In the genomic region with DNA sequence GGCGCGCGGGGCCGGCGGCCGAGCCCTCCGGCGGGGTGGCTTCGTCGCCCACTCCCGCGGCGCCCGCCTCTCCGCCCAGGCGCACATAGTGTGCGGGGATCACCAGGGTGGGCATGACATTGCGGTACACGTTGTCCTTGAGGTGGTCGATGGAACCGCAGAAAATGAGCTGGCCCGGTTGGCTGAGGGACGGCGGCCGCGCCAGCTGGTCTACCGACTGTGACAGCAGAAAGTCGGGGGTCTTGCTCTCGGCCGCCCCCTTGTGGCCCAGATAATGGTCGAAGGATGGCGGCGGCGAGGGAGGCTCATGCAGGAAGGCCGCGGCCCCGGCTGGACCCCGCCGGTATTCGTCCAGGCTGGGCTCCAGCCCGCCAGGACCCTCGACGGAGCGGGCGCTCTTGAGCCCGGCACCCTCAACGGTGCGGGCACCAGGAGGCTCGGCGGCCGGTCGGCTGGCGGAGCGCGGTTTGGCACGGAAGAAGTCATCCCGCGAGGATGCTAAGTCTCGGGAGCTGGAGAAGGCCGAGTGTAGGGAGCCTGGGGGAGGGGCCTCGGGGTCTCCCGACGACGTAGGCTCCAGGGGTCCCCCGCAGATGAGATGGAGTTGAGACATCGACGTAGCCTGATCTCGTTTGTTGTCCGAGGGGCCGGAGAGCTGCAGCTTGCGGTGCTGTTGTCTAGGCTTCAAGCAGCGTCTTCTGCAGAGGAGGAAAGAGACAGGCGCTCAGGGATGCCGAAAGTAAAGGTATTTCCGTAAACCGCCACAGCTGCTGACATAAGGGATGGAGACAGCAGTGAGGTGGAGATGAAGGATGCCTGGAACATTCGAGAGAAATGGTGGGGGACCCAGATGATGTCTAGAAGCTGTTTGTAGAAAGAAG, we compare ENCODE assay signal across 8 mouse cellular contexts. TPM values are rescaled to one million over a fixed set of nuclear protein-coding genes. Genes with fewer than 3 reads are reported as not detected.
DNase-seq lines count a peak whose midpoint lies in the region; ATAC-seq lines count a peak whose summit lies in the region.

No protein-coding gene starts in this region.

- H3K27ac ChIP-seq in kidney, embryonic 16.5 days (ENCODE audit: low read length) = no peak overlapping the region; the same call in 1 of the 2 replicates
- no peak overlapping the region for H3K27ac ChIP-seq in liver, embryonic 13.5 days

- H3K9ac ChIP-seq in kidney, embryonic 16.5 days (replicated peaks; ENCODE audit: low read length) = peak overlapping the region; percentile 70
- H3K9ac ChIP-seq in liver, embryonic 13.5 days = peak overlapping the region; percentile 53

- ATAC-seq in kidney, embryonic 16.5 days (ENCODE audit: low FRiP score, low TSS enrichment) = peak; percentile 28
- no peak for ATAC-seq in liver, embryonic 13.5 days (ENCODE audit: low read depth)

- 15% methylated on average over 75 of the region's 77 CpGs for WGBS in kidney, embryonic 16.5 days
- WGBS in liver, embryonic 13.5 days (ENCODE audit: insufficient replicate concordance) = 29% methylated on average over 77 of the region's 77 CpGs

- peaks cover 20% of the 10 kb centered on the region for H3K4me1 ChIP-seq in kidney, embryonic 16.5 days (ENCODE audit: insufficient read depth, low read length)
- H3K4me1 ChIP-seq in liver, embryonic 13.5 days (replicated peaks) = peaks cover 16% of the 10 kb centered on the region

- no peaks in the 10 kb centered on the region for H3K9me3 ChIP-seq in kidney, embryonic 16.5 days (ENCODE audit: low read length)
- H3K9me3 ChIP-seq in liver, embryonic 13.5 days (replicated peaks) = no peaks in the 10 kb centered on the region

- DNase-seq in ovary, postnatal 10 days (ENCODE audit: low spot score) = peak; percentile 87
- no peak for DNase-seq in ovary, adult 18-20 months (ENCODE audit: low spot score)
- peak; percentile 90 for DNase-seq in embryo, embryonic 11 days
- peak; percentile 51 to 61 for DNase-seq in heart, adult 9 months (ENCODE audit: low spot score in 2 of 2)
- DNase-seq in liver, embryonic 13.5 days = peak; percentile 65
- peak; percentile 96 for DNase-seq in neural tube, embryonic 10.5 days (ENCODE audit: extremely low spot score, low spot score)
- DNase-seq in thymus, postnatal 14 days = peak; percentile 78

- H3K36me3 ChIP-seq in kidney, embryonic 16.5 days (ENCODE audit: insufficient read depth, low read length) = peaks cover 57% of the 10 kb centered on the region
- H3K36me3 ChIP-seq in liver, embryonic 13.5 days = peaks cover 10% of the 10 kb centered on the region; the same call in 1 of the 2 replicates

- peak overlapping the region; percentile 96 for H3K4me2 ChIP-seq in kidney, embryonic 16.5 days (replicated peaks; ENCODE audit: low read depth, low read length)
- peak overlapping the region; percentile 79 for H3K4me2 ChIP-seq in liver, embryonic 13.5 days

- H3K4me3 ChIP-seq in kidney, embryonic 16.5 days (ENCODE audit: low read length) = peak overlapping the region; percentile 52
- H3K4me3 ChIP-seq in liver, embryonic 13.5 days (replicated peaks) = peak overlapping the region; percentile 57

- H3K27me3 ChIP-seq in kidney, embryonic 16.5 days (ENCODE audit: insufficient read depth, low read length) = no peaks in the 10 kb centered on the region
- peaks cover 63% of the 10 kb centered on the region for H3K27me3 ChIP-seq in liver, embryonic 13.5 days

RNA-seq across cellular contexts. Expression of a gene that starts 8.3 kb away (rescaled TPM):
- 208 and 213 TPM in 2 replicates for polyA plus RNA-seq in kidney, embryonic 16.5 days (2015; fragmentation: Nextera tagmentation; extraction: Ambion mirVana)
- polyA plus RNA-seq in liver, embryonic 13.5 days (2015; fragmentation: Nextera tagmentation; extraction: Ambion mirVana) = 59.5 and 63.3 TPM in 2 replicates

RNA-seq across cellular contexts. Expression of a gene that starts 9.0 kb away (rescaled TPM):
- 5.3 and 5.8 TPM in 2 replicates for polyA plus RNA-seq in kidney, embryonic 16.5 days (2015; fragmentation: Nextera tagmentation; extraction: Ambion mirVana)
- polyA plus RNA-seq in liver, embryonic 13.5 days (2015; fragmentation: Nextera tagmentation; extraction: Ambion mirVana) = 0.25 and 0.41 TPM in 2 replicates

RNA-seq across cellular contexts. Expression of a gene that starts 30.7 kb away (rescaled TPM):
- polyA plus RNA-seq in kidney, embryonic 16.5 days (2015; fragmentation: Nextera tagmentation; extraction: Ambion mirVana) = 337 and 360 TPM in 2 replicates
- 388 and 390 TPM in 2 replicates for polyA plus RNA-seq in liver, embryonic 13.5 days (2015; fragmentation: Nextera tagmentation; extraction: Ambion mirVana)

RNA-seq across cellular contexts. Expression of a gene that starts 31.5 kb away (rescaled TPM):
- polyA plus RNA-seq in kidney, embryonic 16.5 days (2015; fragmentation: Nextera tagmentation; extraction: Ambion mirVana) = 10.2 and 10.8 TPM in 2 replicates
- polyA plus RNA-seq in liver, embryonic 13.5 days (2015; fragmentation: Nextera tagmentation; extraction: Ambion mirVana) = 41.8 and 45.1 TPM in 2 replicates

RNA-seq across cellular contexts. Expression of a gene that starts 45.2 kb away (rescaled TPM):
- 3.3 and 3.9 TPM in 2 replicates for polyA plus RNA-seq in kidney, embryonic 16.5 days (2015; fragmentation: Nextera tagmentation; extraction: Ambion mirVana)
- polyA plus RNA-seq in liver, embryonic 13.5 days (2015; fragmentation: Nextera tagmentation; extraction: Ambion mirVana) = 1.5 and 1.7 TPM in 2 replicates
